Mouse (Mus musculus): ENCODE results near the gene Nodal.
"Not testable (repeated sequence)": the region's sequence is repeated elsewhere in the genome, so short reads cannot be mapped to it uniquely, and the experiment has no call there.

Gene Nodal

DNA sequence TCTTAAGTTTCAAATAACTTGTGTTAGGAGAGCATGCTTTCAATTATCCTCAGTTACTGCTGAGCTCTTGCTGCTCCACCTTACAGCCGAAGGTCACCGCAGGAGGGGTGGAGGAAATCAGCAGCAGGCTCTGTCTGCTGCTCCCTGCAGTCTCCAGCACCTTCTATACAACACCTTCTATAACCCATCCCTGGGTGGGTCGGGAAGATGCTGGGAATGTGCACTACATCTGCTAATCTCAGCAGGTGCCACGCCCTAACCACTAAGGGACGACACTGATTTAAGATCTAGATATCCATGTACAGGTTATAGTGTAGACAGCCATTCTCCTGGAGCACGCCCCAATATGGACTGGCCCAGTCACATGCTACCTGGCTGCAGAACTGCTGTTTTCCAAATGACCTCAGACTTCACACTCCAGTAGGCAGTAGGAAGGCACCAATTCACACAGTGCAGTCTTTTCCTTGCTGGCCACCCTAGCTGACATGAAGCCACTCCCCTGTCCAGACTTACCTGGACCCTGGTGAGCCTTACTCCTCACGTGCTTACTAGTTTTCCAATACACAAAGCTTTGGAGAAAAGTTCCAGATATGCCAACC, 22.5 kb downstream of the Nodal start:
- peak; percentile 73 to 86 for DNase-seq

DNA sequence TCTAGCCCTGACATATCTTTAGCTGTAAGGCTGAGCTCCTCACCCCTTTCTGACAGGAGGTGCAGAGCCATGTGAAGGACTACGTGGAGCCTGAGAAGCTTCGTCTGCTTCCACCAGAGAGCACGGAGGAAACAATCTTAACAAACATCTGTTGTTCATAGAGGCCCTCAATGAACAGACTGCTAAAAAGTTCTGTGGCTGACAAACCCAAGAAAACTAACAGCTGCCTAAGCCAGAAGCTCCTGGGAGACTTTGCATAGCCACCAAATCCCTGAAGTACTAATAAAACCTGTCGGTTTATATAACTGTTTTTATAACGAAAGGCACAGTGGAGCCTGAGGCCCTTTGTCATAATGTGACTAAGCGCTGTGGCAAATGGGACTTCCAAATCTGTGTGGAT, 25.7 kb downstream of the Nodal start:
- DNase-seq: no peak

DNA sequence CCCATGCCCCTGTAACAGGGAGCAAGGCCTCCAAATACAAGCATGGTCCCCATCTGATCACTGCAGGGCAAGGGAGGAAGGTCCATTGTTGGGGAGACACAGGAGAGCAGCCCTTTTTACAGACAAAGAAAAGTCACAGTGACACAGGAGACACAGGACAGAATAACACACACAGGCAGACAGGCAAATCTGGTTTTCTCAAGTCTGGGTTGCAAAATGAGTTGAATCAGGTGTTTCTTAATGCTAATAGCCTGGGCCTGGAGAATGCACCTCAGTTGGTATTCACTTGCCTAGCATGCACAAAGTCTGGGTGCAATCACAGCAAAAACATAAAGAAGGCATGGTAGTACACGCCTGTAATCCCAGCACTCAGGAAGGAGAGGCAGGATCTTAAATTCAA, 26.1 kb downstream of the Nodal start:
- no peak for DNase-seq

DNA sequence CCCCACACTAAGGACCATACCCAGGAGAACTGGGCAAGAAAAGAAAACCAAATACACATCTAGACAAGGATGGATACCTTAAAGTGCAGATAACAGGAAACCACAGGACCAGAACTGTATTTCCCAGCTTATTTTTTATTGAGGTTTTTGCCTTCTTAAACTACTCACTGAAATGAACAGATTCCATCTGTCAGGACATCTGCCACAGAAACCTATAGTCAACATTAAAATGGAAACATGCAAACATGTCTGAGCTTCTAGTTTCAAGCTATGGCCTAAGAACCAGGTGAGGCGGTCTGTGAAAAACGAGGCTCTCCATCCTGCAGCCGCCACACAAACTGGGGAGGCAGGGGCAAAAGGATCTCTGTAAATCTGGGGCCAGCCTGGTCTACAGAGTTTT, 27.2 kb downstream of the Nodal start:
- DNase-seq: no peak

DNA sequence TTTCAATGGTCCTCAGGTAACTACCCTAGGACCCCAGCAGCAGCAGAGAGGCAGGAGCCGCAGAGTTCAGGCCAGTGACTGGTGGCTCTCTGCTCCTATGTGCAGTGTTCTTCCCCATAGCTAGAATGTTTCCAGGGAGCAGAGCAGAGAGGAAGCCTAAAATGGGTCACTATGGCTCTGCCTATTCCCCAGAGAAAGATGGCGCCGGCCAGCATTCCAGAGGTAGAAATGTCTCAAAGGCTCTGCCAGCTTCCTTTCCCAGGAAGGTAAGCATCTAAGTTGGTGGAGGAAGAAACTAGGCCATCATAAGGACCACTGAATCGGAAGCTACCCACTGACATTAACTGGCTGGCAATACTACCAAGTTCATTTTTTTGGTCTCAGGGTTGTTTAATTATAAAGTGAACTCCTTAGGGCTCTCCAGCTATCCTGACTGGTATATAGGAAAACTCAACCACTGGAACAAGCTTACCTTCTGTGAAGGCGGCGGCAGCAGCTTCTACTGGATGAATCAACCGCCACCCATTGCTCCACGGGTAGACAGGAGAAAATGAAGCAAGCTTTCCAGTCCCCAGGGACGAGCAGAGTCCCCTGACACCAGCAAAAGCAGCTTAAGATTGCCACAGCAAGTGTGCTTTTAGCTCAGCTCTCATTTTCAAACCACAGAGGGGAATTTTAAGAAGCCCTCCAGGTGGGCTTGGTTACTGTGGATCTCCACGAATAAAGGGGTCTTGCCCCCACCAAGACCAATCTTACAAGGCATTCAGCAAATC, 30.0 kb downstream of the Nodal start:
- no peak for DNase-seq

DNA sequence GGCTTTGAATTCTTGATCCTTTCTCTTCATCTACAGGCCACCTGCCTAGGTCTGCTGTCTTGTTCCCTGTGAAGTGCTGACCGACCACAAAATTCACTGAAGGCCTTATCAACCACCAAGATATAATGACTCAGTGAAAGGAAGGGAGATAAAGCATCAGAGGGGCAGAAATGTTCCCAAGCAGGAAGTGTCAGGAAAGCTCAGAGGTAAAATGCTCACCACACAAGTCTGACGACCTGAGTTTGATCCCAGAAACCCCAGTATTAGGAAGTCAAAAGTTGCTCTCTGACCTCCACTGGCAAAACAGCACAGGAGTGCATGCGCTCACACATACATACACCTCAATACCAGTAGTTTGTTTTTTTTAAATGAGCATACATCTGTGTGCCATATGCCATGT, 31.1 kb downstream of the Nodal start:
- DNase-seq: no peak

DNA sequence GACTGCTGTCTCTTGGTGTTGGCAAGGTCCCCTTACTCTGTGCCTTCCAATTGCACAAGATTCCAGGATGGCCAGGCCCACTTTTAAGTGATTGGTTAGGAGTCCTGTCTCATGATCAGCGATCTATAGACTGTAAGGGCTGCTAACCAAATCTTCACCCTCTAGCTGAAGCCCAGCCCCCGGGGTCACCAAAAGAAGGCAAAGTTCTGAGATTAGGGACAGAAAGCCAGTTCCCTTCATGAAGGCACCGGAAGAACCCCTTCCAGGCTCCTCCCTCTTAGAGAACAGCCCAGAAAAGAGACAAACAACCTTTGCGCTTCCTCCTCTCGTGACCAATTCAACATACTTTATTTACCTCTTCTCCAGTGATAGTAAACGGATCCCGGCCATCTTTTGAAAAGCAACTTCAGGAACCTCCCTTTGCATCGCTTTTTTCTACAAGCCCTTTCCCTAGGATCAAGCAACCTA, 33.7 kb downstream of the Nodal start:
- DNase-seq: peak; percentile 61 to 62

DNA sequence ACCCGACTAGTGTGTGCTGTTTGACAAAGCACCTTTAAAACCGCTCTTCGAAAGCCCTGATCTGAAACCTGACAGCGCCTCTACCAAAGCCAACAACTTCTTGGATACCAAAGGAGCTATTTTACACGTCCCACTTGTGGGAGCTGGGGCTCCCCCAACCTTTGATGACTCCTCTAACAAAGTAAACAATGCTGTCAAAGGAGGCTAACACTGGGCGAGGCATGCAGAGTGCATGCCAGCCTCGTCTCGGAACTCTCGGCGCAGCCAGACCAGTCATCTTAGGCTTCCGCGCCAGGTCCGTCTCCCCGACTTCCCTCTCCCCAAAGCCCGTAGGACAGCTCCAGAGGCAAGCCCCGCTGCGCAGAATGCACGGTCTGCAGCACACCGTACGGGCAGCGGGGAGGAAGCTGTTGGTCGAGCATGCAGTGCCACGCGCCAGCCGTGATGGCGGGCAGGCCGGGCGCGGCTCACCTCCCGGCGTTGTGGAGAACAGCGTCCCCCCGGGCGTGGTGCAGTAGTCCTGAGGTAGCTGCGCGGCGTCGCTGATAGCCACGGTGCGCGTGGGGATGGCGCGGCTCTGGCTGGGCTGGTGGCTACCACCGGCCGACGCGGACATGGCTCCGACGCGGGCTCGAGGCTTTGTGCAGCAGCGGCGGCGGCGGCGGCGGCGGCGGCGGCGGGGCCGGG, 34.3 kb downstream of the Nodal start:
- DNase-seq: peak; percentile 41 to 63

DNA sequence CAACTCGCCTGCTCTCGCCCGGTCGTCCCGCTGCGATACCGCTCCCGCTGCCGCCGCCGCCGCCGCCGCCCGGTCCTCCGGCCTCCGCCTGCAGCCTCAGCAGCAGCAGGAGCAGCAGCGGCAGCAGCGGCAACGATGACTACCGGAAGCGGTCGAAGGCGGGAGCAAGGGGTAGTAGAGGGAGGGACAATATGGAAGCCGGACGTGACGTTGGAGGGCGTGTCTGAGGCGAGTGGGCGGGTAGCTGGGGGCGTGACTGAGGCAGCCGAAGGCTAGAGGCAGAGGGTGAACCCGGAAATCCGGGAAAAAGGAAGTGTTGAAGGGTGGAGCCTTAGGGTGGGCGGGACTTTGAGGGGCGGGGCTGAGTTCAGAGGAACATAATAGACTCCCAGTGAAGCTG, 34.9 kb downstream of the Nodal start, which contains the start of gene Eif4ebp2:
Gene Eif4ebp2 (minus strand): TSS at position 17 of the 400 bp plus-strand sequence.
- peak; percentile 98 to 99 for DNase-seq

DNA sequence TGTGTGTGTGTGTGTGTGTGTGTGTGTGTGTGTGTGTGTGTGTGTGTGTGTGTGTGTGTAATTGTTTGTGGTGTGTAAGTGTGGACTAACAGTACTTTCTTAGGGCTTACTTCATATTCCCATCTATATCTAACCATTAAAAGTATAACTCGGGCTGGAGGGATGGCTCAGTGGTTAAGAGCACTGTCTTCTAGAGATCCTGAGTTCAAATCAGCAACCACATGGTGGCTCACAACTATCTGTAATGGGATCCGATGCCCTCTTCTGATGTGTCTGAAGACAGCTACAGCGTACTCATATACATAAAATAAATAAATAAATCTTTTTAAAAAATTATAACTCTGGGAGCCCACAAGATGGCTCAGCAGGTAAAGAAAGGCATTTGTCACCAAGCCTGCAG, 35.4 kb downstream of the Nodal start:
- not testable (repeated sequence) for DNase-seq

DNA sequence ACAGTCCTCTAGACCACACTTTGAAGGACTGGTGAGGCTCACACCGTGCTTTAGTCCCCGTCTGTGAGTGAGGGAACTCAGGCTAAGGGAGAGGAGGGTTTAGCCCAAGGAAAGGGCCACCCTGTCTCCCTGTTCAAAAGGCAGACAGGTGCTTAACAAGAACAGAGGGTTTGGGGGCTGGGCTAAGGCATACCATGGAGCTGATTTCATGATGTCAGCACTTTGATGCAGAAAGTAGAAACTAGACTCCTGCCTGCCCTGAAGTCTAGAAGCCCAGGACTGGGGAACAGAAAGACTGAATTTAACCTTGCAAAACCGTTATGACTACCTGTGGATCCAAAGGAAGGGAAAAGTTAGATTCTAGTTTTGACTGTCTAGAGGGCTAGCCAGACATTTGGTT, 39.4 kb downstream of the Nodal start:
- DNase-seq: no peak

DNA sequence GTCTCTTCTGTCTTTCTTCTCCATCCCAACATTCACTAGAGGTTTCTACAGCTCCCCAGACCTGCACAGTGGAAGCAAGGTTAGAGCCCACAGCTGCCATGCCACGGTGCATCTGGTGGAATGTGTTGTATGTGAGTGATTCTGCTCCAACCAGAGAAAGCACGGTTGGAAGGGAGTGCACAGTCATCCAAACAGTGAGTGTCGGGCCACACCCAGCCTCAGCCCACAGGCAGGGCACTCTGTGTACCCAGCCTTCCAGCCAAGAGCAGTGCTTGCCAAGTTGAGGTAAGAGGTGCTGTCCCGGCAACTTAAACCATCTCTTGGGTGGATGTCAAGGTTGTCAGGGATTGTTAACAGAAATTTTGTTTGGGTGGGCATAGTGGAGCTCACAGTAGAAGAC, 47.2 kb downstream of the Nodal start:
- no peak for DNase-seq

DNA sequence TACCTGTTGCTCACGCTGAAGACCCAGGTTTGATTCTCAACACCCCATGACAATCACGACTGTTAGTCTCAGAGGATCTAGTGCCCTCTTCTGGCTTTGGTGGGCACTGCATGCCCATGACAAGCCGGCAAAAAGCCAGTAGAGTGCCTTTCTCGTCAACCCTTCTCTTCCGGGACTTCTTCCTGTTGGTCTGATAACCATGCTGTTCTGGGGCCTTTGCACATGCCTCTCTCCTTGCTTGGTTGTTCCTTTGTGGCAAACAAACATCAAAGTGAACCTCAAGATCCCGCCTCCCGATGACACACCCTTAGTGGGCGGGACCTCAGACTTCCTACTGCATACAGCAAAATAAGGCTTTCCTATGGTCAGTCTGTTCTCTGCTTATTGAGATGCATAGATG, 48.5 kb downstream of the Nodal start:
- no peak for DNase-seq

DNA sequence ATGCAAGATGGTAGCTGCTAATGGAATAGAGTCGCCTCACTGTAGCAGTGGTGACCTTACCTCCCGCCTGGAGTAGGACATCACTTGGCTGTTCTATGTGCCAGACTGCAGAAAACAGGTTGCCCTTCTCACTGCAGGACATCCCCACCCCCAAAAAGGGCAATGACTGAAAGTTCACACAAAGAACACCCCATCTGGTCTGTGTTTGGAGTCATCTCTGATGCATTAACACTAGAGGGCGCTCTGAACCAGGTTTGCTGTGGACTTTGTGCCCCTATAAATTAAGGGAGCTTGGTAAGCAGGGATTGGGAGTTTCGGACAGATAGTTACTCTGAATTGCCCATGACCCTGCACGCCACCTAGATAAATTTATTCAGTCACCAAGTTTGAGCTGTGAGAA, 49.1 kb downstream of the Nodal start:
- peak in 1 of 2 experiments; percentile 38 for DNase-seq

DNA sequence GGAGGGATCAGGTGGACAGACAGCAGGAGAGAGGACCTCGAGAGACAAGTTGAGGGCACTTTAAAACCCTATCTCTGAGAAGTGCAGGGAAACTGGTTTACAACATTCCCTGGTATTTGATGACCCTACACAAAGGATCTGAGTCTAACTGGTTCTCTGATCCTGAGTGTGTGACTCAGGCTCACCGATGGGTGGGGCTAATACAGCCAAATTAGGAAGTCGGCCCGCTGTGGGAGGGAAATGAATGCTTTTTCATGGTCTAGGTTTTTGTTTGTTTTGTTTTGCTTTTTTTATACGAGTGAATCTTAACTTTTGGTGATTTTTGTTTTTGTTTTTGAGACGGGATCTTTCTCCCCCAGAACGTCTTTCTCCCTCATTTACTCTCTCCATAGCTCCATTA, 51.1 kb downstream of the Nodal start:
- DNase-seq: no peak

DNA sequence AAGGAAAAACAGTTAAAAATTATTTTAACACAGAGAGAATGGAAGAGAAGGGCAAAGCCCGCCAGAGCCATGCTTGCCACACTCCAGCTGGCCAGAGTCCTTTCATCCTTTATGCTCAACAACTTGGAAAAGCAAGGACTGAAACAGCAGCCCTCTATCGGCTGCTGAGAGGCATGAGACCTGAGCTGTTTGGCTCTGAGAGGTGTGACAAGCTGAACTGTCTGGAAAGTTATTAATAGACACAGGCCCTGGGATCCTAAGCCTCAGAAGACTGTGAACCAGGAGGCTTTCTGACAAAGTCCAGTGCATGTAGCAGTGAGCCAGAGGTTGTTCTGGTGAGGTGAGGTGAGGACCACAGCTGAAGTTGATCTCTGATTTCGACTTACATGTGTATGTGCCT, 55.9 kb downstream of the Nodal start:
- no peak for DNase-seq

DNA sequence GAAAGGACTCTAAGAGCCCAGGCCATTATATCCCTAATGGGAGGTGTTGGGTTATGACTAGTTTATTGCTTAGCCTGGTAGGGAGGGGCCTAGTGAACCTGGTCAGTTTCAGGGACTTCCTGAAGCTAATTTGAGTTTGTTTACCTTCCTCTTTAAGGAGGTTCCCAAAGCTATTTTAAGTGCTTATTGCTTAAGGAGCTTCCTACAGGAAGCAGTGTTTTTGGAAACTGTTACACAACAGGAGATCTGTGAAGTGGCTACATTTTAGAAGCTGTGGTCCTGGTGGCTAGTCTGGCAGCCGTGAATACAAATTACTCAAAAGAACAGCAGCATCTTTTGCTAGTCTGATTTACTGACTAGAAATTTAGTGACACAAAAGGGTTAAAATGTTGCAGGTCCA, 56.6 kb downstream of the Nodal start:
- no peak for DNase-seq

All from kidney, postnatal 36 days (tissue).